Mouse (Mus musculus) thymus, postnatal 0 days (tissue): ENCODE data around the gene Atox1. TPM values are rescaled to one million over a fixed set of nuclear protein-coding genes. Genes with fewer than 3 reads are reported as not detected.

Experiments
- DNase-seq: peaks from one replicate; pipeline ENCODE4 v3.0.0-alpha.2; 2015; ENCODE audit warnings: low spot score
- microRNA-seq: library from miRNA; unstranded; fragments of <30 nt; microRNA quantifications from one replicate; pipeline ENCODE4, GENCODE M21; 2016; ENCODE audit warnings: borderline number of aligned reads
- polyA plus RNA-seq: library from polyadenylated mRNA; unstranded; fragments of >200 nt; fragmentation: Nextera tagmentation; extraction: Ambion mirVana; gene quantifications from 2 replicates; pipeline ENCODE4 v1.2.1, GENCODE M21; 2015

The Atox1 gene
- polyA plus RNA-seq, 1 experiment from 2014 or later = 452 TPM

DNA sequence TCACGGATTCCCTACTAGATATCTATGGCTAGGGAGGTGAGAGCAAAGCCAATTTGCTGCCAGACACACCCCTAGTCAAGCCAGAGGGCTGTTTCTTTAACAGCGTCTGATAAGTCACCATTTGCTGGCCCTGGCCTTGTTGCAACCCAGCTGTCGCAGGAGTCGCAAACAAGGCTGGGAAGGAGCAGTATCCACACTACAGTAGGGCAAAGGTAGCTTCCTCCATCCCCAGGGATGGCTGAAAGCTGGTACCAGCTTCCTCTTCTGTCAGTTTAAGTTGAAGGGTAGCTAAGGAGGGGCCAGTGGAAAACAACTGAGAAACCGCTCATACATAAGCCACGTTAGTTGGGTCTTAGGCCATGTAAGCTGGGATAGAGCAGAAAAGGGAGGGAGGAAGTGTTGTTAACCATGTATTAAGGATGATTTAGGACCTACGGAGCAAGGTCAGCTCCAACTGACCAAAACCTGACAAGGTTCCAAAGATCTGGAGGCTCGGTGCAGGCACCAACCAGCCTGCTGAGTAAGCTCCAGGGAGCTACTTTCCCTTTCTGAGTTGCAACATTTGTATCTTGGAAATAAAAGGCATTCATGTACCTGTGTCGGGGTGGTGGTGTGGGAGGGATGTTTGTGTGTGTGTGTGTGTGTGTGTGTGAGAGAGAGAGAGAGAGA lies 45.9 kb downstream of the Atox1 start:
- no peak for DNase-seq

DNA sequence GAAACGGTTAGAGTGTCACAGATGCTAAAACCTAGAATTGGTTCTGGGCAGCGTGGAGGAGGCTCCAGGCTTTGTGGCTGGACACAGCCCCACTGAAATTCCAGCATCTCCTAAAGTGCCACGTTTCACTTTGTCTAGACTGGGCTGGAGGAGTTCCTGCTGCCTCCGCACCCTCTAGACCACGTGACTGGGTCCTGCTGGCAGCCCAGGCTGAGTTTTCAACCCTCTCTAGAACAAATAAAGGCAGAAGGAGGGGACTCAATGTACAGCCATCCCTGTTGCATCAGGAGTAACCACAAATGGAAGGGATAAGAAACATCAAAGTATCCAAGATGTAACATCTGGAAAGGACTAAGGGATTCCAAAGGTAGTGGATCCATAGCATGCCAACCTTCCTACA lies 46.7 kb downstream of the Atox1 start:
- DNase-seq = no peak

- no peak for DNase-seq
These were observed 47.6 kb downstream of the Atox1 start for GRCm38 (mm10) chr11:55413416-55413796.

DNA sequence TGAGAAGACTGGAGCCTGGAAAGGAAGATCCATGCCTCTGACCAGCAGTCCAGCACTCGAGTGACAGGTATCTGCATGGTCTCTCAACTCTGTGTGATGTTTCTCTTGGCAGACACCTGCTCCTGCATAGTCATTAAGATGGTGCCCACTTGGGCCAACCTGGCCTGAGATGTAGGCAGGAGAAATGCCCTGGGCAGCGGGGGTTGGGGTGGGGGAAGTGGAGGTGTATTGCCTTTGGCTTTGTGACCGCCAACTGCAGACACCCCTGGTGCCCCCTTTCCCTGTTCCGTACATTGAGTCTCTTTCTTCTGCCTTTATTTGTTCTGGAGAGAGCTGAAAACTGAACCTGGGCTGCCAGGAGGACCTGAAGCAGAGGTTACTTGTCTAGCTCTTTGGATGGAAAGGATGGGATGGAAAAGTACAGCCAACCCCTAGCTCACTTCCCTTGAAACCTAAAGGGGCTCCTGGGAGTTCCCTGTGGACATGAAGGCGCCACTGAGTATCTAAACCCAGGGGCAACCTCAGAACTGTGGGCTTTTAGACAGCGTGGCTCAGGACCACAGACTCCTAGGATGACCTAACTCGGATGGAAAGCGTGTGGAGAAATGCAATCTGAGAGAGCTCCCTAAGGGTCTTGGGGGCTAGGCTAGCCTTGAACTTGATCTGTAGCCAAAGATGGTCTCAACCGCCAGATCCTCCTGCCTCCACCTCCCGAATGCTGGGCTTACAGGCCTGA lies 48.2 kb downstream of the Atox1 start:
- DNase-seq = no peak

DNA sequence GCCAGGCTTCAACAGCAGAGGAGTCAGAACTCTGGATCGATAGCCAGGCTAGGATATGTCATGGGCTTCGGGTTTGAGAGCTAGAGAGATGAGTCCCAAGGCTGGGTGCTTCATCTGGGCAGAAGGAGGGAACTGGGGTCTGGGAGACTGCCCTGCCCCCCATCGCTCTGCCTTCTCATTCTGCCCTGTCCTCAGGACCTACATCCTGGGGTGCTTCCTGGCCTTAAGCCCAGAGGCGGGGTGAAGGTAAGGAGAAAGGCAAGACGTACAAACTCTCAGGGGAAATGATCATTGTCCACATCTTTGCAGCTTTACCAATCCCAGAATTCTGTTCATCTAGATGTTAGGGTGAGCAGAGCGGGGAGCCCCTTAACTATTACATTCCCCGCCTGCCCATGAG lies 49.0 kb downstream of the Atox1 start:
- DNase-seq = no peak

DNA sequence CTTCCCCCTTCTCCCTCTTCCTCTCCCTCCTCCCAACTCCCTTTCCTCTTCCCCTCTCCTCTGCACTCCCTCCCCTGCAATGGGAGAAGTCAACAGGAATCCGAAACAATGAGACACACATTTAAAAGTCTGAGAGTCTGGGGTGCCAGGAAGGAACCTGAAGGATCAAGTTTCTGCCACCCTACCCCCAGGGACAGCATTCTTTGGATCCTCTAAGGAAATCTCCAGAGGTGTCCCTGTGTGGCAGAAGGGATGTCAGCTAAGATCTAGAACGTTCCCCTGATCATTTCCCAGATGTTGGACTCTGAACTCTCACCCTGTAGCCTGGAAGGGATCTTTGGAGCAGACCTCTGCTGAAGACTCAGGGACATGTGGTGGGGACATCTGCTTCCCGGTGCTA lies 50.5 kb downstream of the Atox1 start:
- no peak for DNase-seq

DNA sequence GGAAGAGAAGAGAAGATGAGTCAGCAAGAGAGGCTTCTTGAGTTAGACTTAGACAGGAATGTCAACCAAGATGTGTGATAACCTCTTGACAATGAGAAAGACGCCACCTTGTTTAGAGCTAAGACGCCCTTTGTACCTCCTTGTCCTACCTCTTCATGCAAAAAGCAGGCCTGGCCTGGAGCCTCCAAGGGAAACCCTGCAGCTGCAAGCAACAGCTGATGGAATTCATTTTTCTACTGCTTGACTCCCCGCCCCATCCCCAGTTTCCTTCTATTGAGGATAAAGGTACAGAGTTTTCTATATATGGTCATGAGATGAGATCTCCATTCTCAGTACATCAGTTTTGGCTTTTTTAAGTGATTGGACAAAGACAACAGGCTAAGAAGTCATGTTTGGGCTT lies 51.0 kb downstream of the Atox1 start:
- DNase-seq = no peak

GRCm38 (mm10) chr11:55407133-55407532 lies 53.9 kb downstream of the Atox1 start:
- no peak for DNase-seq

DNA sequence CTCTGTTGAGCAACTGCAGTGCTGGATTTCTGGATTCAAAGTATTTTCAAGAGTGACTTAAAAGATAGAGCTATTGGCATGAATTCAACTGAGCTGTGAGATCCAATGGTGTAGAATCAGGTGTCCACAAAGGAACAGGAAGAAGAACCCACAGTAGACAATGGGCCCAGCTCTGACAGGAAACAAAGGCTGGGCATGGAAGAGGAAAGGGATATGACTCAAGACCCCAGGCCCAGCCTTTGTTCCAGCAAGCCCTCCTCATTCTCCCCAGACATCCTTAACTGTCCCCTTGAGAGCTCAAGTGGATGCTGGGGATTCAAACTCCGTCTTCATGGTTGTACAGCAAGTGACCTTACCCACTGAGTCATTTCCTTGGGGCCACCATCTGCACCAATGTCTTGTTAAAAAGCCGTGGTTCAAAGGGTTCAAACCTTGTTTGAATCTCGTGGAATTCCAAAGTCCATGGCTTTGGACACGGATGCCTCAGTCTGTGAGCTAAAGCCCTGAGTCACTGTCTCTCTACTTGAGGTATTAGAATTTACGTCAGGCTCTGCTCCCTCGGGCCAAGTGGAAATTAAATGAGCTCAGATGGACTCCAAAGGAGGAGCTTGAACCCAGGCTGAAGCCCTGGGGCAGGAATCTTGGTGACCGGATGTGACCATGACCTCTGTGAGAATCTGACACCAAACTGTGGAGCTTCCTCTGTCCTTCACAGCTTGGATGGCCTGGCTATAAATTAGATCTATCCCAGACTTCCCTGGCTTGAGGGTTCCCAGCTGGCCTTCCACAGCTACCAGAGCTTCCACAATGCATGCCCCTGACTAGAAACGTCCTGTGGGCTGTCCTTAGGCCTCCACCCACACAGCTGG lies 55.2 kb downstream of the Atox1 start:
- DNase-seq = no peak

- no peak for DNase-seq
These were observed 56.2 kb downstream of the Atox1 start for GRCm38 (mm10) chr11:55404659-55405457.

GRCm38 (mm10) chr11:55400863-55401262 lies 60.2 kb downstream of the Atox1 start:
- DNase-seq = no peak

DNA sequence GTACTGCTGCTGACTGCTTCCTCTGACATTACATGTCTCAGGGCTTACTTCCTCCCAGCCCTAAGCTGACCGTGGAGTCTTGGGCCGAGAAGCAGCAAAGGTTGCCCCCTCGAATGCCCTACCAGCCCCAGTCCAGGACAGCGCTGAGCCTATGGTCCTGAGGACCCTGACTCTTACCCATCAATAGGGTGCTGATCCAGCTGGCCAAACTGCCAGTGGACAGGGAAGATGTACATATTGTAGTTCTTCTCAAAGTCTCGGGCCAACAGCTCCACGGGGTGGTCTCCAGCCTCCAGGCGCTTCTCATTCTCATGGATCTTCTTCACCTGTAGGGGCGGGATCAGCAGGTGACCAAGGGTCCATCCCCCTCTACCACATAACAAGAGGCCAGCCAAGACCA lies 62.7 kb downstream of the Atox1 start:
- DNase-seq = no peak

DNA sequence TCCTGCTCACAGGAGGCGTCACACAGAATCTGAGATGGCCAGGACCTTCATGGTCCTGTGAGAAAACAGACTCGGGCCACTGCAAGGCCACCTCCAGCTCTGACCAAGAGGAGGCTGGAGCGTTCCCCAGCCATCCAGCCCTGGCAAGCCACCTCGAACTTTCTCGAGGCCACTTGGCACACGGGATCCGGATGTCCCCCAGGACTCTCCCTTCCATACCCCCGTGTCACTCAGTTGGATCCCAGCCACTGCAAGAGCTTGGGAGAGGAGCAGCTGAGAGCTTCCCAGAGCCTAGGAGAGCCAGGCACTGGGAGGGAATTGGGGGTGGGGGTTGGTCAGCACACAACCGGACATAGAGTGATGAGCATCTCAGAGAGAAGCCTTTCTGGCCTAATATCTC lies 63.6 kb downstream of the Atox1 start:
- no peak for DNase-seq

DNA sequence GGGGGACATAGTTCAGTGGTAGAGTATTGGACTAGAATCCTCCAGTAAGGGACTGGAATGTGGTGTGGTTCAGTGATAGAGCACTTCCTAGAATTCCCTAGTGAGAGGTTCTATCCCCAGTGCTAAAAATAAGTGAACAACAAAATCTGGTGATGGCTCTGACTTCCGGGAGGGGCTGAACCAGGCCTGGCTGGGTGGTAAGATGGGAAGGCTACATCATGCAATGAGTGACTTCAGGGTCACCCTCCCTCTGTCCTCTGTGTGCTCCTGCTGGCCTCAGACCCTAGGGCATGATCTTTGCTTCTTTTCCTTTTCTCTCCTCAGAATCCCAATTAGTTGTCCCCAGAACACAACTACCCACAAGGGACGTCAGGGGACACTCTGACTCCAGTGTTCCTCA lies 64.0 kb downstream of the Atox1 start:
- no peak for DNase-seq

Small RNAs within 50 kb of the gene (microRNA-seq; reads per million reads assigned to microRNA genes)
- gene Mir7652 = not detected

Other genes starting within 250 kb of the Atox1 start
- gene Fat2, start 124.7 kb downstream of the Atox1 start, polyA plus RNA-seq = 0.51 and 0.55 TPM in 2 replicates
- gene Sparc, start 38.1 kb downstream of the Atox1 start, polyA plus RNA-seq = 297 TPM in 2 replicates
- gene G3bp1, start 8.4 kb upstream of the Atox1 start, polyA plus RNA-seq = 149 and 159 TPM in 2 replicates
- gene Glra1, start 147.0 kb upstream of the Atox1 start, polyA plus RNA-seq = not detected in 2 replicates